Mouse (Mus musculus) MEL (cell line): ENCODE data around the gene Sarm1. TPM values are rescaled to one million over a fixed set of nuclear protein-coding genes. Genes with fewer than 3 reads are reported as not detected.
A peak's percentile ranks its signal among the peaks of the same experiment; 100 is the strongest.

Source experiments
- DNase-seq: peaks from one replicate; pipeline ENCODE4 v3.0.0; 2011; ENCODE audit warnings: low read depth, low spot score
- H3K27ac ChIP-seq: 2 replicates; pipeline ENCODE4 v1.5.1; 2012; ENCODE audit warnings: low read depth, mild to moderate bottlenecking, control low read depth, low read length, moderate library complexity; ENCODE audit not compliant: control insufficient read depth
- H3K27me3 ChIP-seq, 2 experiments: fragments of 150-350 bp in 1 of 2; sonication (generic) in 1 of 2; 2 replicates each; pipeline ENCODE4 v1.6.1; 2012; ENCODE audit warnings: low read length in 2 of 2, mild to moderate bottlenecking in 2 of 2, improper control_type of control experiment in 1 of 2, moderate library complexity in 1 of 2; ENCODE audit not compliant: insufficient read depth in 2 of 2, control insufficient read depth in 1 of 2
- H3K36me3 ChIP-seq, 2 experiments: 2 replicates each; pipeline ENCODE4 v1.6.1; 2012 to 2014; ENCODE audit warnings: low read length in 2 of 2, improper control_type of control experiment in 1 of 2, inconsistent platforms in 1 of 2, mild to moderate bottlenecking in 1 of 2; ENCODE audit not compliant: insufficient read depth in 2 of 2, control insufficient read depth in 1 of 2
- H3K4me1 ChIP-seq, 2 experiments: fragments of 150-350 bp in 1 of 2; sonication (generic) in 1 of 2; 2 replicates each; pipeline ENCODE4 v1.6.1; 2012; ENCODE audit warnings: low read length in 2 of 2, improper control_type of control experiment in 1 of 2, mild to moderate bottlenecking in 1 of 2; ENCODE audit not compliant: insufficient read depth in 2 of 2, control insufficient read depth in 1 of 2
- H3K4me3 ChIP-seq, 2 experiments: fragments of 150-350 bp in 1 of 2; sonication (generic) in 1 of 2; 2 replicates each; pipeline ENCODE4 v1.5.1; 2012; ENCODE audit warnings: low read depth in 2 of 2, low read length in 2 of 2, mild to moderate bottlenecking in 2 of 2, moderate library complexity in 2 of 2, control low read depth in 1 of 2, improper control_type of control experiment in 1 of 2; ENCODE audit not compliant: control insufficient read depth in 1 of 2, insufficient read depth in 1 of 2
- H3K79me2 ChIP-seq: 2 replicates; pipeline ENCODE4 v1.6.1; 2012; ENCODE audit warnings: mild to moderate bottlenecking, low read length, moderate library complexity; ENCODE audit not compliant: control insufficient read depth, poor library complexity, insufficient read depth
- H3K9ac ChIP-seq: 2 replicates; pipeline ENCODE4 v1.6.1; 2012; ENCODE audit warnings: low read depth, mild to moderate bottlenecking, control low read depth, low read length, moderate library complexity; ENCODE audit not compliant: control insufficient read depth, poor library complexity, severe bottlenecking
- H3K9me3 ChIP-seq: fragments of 150-350 bp; sonication (generic); replicated peaks from 2 replicates; pipeline ENCODE4 v1.6.1; 2012; ENCODE audit warnings: mild to moderate bottlenecking, low read length, improper control_type of control experiment, moderate library complexity; ENCODE audit not compliant: insufficient read depth
- BHLHE40 ChIP-seq: IDR thresholded peaks from 2 replicates; pipeline ENCODE4 v1.6.1; 2012; ENCODE audit warnings: low read depth, mild to moderate bottlenecking, inconsistent platforms, low read length, improper control_type of control experiment, borderline replicate concordance
- CTCF ChIP-seq, 3 experiments: IDR thresholded peaks in 2 of 3; conservative IDR thresholded peaks in 1 of 3; 2 replicates each; pipeline ENCODE4 v1.5.1; 2011 to 2012; ENCODE audit warnings: low read length in 3 of 3, low read depth in 2 of 3, mild to moderate bottlenecking in 2 of 3, improper control_type of control experiment in 1 of 3, inconsistent platforms in 1 of 3, mixed read lengths in 1 of 3, moderate library complexity in 1 of 3; ENCODE audit not compliant: control insufficient read depth in 1 of 3, insufficient read depth in 1 of 3, poor library complexity in 1 of 3, severe bottlenecking in 1 of 3
- MAZ ChIP-seq: IDR thresholded peaks from 2 replicates; pipeline ENCODE4 v1.6.1; 2012; ENCODE audit warnings: low read depth, mild to moderate bottlenecking, inconsistent platforms, low read length, improper control_type of control experiment
- MEF2A ChIP-seq: IDR thresholded peaks from 2 replicates; pipeline ENCODE4 v1.6.1; 2014; ENCODE audit warnings: low read depth, mild to moderate bottlenecking, inconsistent platforms, low read length, improper control_type of control experiment; ENCODE audit not compliant: poor library complexity, insufficient replicate concordance, severe bottlenecking; ENCODE audit errors: extremely low read depth
- MXI1 ChIP-seq: IDR thresholded peaks from 2 replicates; pipeline ENCODE4 v1.6.1; 2011; ENCODE audit warnings: mild to moderate bottlenecking, low read depth, low read length, improper control_type of control experiment
- POLR2A ChIP-seq, 2 experiments: IDR thresholded peaks; 2 replicates each; pipeline ENCODE4 v1.6.1; 2011 to 2012; ENCODE audit warnings: low read length in 2 of 2, mild to moderate bottlenecking in 2 of 2, control low read depth in 1 of 2, improper control_type of control experiment in 1 of 2, low read depth in 1 of 2, moderate library complexity in 1 of 2; ENCODE audit not compliant: control insufficient read depth in 1 of 2, insufficient read depth in 1 of 2, poor library complexity in 1 of 2
- RAD21 ChIP-seq: IDR thresholded peaks from 2 replicates; pipeline ENCODE4 v1.6.1; 2011; ENCODE audit warnings: mild to moderate bottlenecking, low read depth, low read length, improper control_type of control experiment
- SMC3 ChIP-seq: IDR thresholded peaks from 2 replicates; pipeline ENCODE4 v1.6.1; 2011; ENCODE audit warnings: low read depth, low read length, improper control_type of control experiment
- TAL1 ChIP-seq: IDR thresholded peaks from 2 replicates; pipeline ENCODE4 v1.6.1; 2012; ENCODE audit warnings: mild to moderate bottlenecking, inconsistent platforms, low read length, moderate library complexity, mixed read lengths
- UBTF ChIP-seq: IDR thresholded peaks from 2 replicates; pipeline ENCODE4 v1.6.1; 2012; ENCODE audit warnings: low read depth, mild to moderate bottlenecking, inconsistent platforms, low read length, improper control_type of control experiment, moderate library complexity, borderline replicate concordance; ENCODE audit not compliant: insufficient read depth
- ZC3H11A ChIP-seq: IDR thresholded peaks from 2 replicates; pipeline ENCODE4 v1.6.1; 2012; ENCODE audit warnings: low read depth, mild to moderate bottlenecking, inconsistent platforms, low read length, improper control_type of control experiment
- polyA plus RNA-seq, 2 experiments: library from polyadenylated mRNA; stranded (reverse) in 1 of 2; unstranded in 1 of 2; fragments of >175 nt in 1 of 2; fragments of >200 nt in 1 of 2; gene quantifications; 2 replicates each; pipeline versions ENCODE4 v1.2.1 to v1.2.4; 2012; ENCODE audit warnings: low replicate concordance in 2 of 2, low read depth in 1 of 2; ENCODE audit not compliant: insufficient read length in 2 of 2, insufficient read depth in 1 of 2, missing spikeins in 1 of 2
- total RNA-seq: library from RNA; depleted of rRNA; stranded (reverse); fragments of 300-350 nt; gene quantifications from 2 replicates; pipeline ENCODE4 v1.2.3, GENCODE M21; 2012

Sarm1 gene
- total and polyA plus RNA-seq, 3 experiments, result 0.73 to 4.3 TPM; not detected in 1

- peaks cover 25% of the 10 kb centered on the region for H3K79me2 ChIP-seq
- no peaks in the 10 kb centered on the region for H3K27me3 ChIP-seq
- no peaks in the 10 kb centered on the region for H3K9me3 ChIP-seq
- peak; percentile 72 for DNase-seq
- peak; percentile 35 for TF ChIP-seq RAD21
- TF ChIP-seq BHLHE40, result no peak
- peak; percentile 28; the same call in 1 of the 2 replicates for TF ChIP-seq ZC3H11A
- peak; percentile 55 to 79 (median 70) for TF ChIP-seq CTCF (IDR thresholded peaks at IDR 0.05 in 2 of 3, conservative IDR thresholded peaks at IDR 0.05 in 1 of 3; ENCODE audit: control insufficient read depth in 1 of 3, insufficient read depth in 1 of 3, low read depth in 2 of 3, low read length in 3 of 3, poor library complexity in 1 of 3, severe bottlenecking in 1 of 3)
- 0 out of 2 replicates have a peak, but pooled peaks have one; percentile 33 for TF ChIP-seq MXI1
- peak; percentile 51 for TF ChIP-seq SMC3
- no peak for TF ChIP-seq TAL1
- H3K4me3 ChIP-seq, result no peak overlapping the region
- H3K27ac ChIP-seq, result no peak overlapping the region
- H3K9ac ChIP-seq, result no peak overlapping the region
- peaks cover 17 to 20% of the 10 kb centered on the region in 2 experiments for H3K36me3 ChIP-seq
- H3K4me1 ChIP-seq, result peaks cover 0 to 12% of the 10 kb centered on the region in 2 experiments; a peak in 3 of 4 replicates
Observed at GRCm38 (mm10) chr11:78515549-78516325, 18.2 kb upstream of the Sarm1 start.

- peak overlapping the region; percentile 96 for H3K9ac ChIP-seq
- peaks cover 18% of the 10 kb centered on the region in 2 experiments for H3K36me3 ChIP-seq
- H3K27ac ChIP-seq, result no peak overlapping the region
- peak overlapping the region; percentile 88 to 93 for H3K4me3 ChIP-seq
- peaks cover 0 to 12% of the 10 kb centered on the region in 2 experiments; a peak in 3 of 4 replicates for H3K4me1 ChIP-seq
- peaks cover 25% of the 10 kb centered on the region for H3K79me2 ChIP-seq
- no peak for DNase-seq
- H3K27me3 ChIP-seq, result no peaks in the 10 kb centered on the region
- no peak for TF ChIP-seq UBTF
- no peak for TF ChIP-seq MEF2A
- TF ChIP-seq MAZ, result no peak
- 0 out of 4 replicates have a peak, but pooled peaks of 1 of the 2 experiments have one; percentile 24 for TF ChIP-seq POLR2A (IDR thresholded peaks at IDR 0.05; ENCODE audit: control insufficient read depth in 1 of 2, insufficient read depth in 1 of 2, low read depth in 1 of 2, low read length in 2 of 2, poor library complexity in 1 of 2)
- no peaks in the 10 kb centered on the region for H3K9me3 ChIP-seq
Observed at GRCm38 (mm10) chr11:78513106-78513790, 15.7 kb upstream of the Sarm1 start.
